Mouse (Mus musculus) ES-E14 (cell line): ENCODE data around the gene Bend5. TPM values are rescaled to one million over a fixed set of nuclear protein-coding genes. Genes with fewer than 3 reads are reported as not detected.

ENCODE experiments used
- DNase-seq: peaks from one replicate; pipeline ENCODE4 v3.0.0-alpha.2; 2013; ENCODE audit warnings: low read depth, low spot score
- H3K27ac ChIP-seq: 2 replicates; pipeline ENCODE4 v1.5.1; 2012; ENCODE audit warnings: low read depth, mild to moderate bottlenecking, low read length, moderate library complexity, mixed read lengths; ENCODE audit not compliant: poor library complexity, insufficient read depth, severe bottlenecking
- H3K36me3 ChIP-seq: 2 replicates; pipeline ENCODE4 v1.6.1; 2012; ENCODE audit warnings: mild to moderate bottlenecking, low read length, moderate library complexity, mixed read lengths; ENCODE audit not compliant: control insufficient read depth, poor library complexity, insufficient read depth, severe bottlenecking
- H3K4me1 ChIP-seq, 2 experiments: fragments of 150-350 bp in 1 of 2; sonication (generic) in 1 of 2; 2 replicates each; pipeline ENCODE4 v1.6.1; 2012; ENCODE audit warnings: low read length in 2 of 2, mild to moderate bottlenecking in 1 of 2, mixed read lengths in 1 of 2; ENCODE audit not compliant: control insufficient read depth in 2 of 2, insufficient read depth in 2 of 2, poor library complexity in 1 of 2
- H3K4me3 ChIP-seq, 2 experiments: fragments of 150-350 bp in 1 of 2; sonication (generic) in 1 of 2; 2 replicates each; pipeline ENCODE4 v1.5.1; 2012; ENCODE audit warnings: low read length in 2 of 2, low read depth in 1 of 2, mild to moderate bottlenecking in 1 of 2, mixed read lengths in 1 of 2; ENCODE audit not compliant: insufficient read depth in 1 of 2, poor library complexity in 1 of 2, severe bottlenecking in 1 of 2
- H3K9ac ChIP-seq: 2 replicates; pipeline ENCODE4 v1.6.1; 2012; ENCODE audit warnings: low read depth, mild to moderate bottlenecking, low read length, mixed read lengths; ENCODE audit not compliant: poor library complexity, insufficient read depth, severe bottlenecking
- H3K9me3 ChIP-seq: fragments of 150-350 bp; sonication (generic); 2 replicates; pipeline ENCODE4 v1.6.1; 2012; ENCODE audit warnings: low read depth, mild to moderate bottlenecking, low read length; ENCODE audit not compliant: control insufficient read depth, insufficient read depth
- CHD2 ChIP-seq: IDR thresholded peaks from 2 replicates; pipeline ENCODE4 v1.6.1; 2014; ENCODE audit warnings: mild to moderate bottlenecking, low read depth, low read length, inconsistent platforms
- HCFC1 ChIP-seq: IDR thresholded peaks from 2 replicates; pipeline ENCODE4 v1.6.1; 2012; ENCODE audit warnings: low read length, inconsistent platforms, borderline replicate concordance; ENCODE audit not compliant: insufficient read depth
- MAFK ChIP-seq: IDR thresholded peaks from 2 replicates; pipeline ENCODE4 v1.6.1; 2014; ENCODE audit warnings: mild to moderate bottlenecking, low read depth, low read length, inconsistent platforms; ENCODE audit not compliant: insufficient read depth
- ZC3H11A ChIP-seq: IDR thresholded peaks from 2 replicates; pipeline ENCODE4 v1.6.1; 2012; ENCODE audit warnings: low read depth, mild to moderate bottlenecking, inconsistent platforms, low read length, borderline replicate concordance
- ZNF384 ChIP-seq: IDR thresholded peaks from 2 replicates; pipeline ENCODE4 v1.6.1; 2012; ENCODE audit warnings: low read depth, low read length, inconsistent platforms
- in situ Hi-C, 2 experiments: fragments of 600-800 bp; cut with MboI; formaldehyde crosslinking; loops; one replicate each; pipeline ENCODE4 v1.15.1; 2025; ENCODE audit warnings: low sequenced_read_pairs in 2 of 2, inconsistent platforms in 1 of 2; ENCODE audit not compliant: unreplicated experiment in 2 of 2
- total RNA-seq: library from RNA; depleted of rRNA; stranded (reverse); fragments of 300-350 nt; gene quantifications from 2 replicates; pipeline ENCODE4 v1.2.3, GENCODE M21; 2012

The Bend5 gene
- total RNA-seq, 1 experiment: 6.9 TPM

DNA sequence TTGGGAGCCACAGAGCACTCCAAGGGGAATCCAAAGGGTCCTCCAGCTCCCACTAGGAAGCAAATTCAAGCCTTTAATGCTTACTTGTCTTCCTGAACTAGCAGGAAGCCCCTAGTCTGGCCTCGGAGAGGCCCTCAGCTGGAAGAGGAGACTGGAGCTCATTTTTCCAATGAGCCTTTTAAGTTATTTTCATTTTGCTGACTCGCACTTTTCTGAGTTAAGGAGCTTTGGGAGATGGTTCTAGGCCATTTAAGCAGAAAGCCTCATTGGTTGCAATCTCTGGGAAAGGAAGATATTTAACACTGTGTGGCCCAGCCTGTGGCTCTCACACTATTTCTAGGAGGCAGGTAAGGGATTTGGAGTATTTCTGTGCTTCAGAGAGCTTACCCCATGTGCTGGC is 55.0 kb downstream of the Bend5 start:
- Histone ChIP-seq H3K4me1 (peaks cover 2 to 7% of the 10 kb centered on the region in 2 experiments; a peak in 1 of 4 replicates), H3K9ac (no peak overlapping the region), H3K4me3 (no peak overlapping the region), H3K27ac (no peak overlapping the region), H3K9me3 (no peaks in the 10 kb centered on the region), H3K36me3 (no peaks in the 10 kb centered on the region)
- no peak for DNase-seq
- TF ChIP-seq ZNF384 (no peak), HCFC1 (no peak), MAFK (peak; percentile 20; the same call in 1 of the 2 replicates), CHD2 (no peak)
- in situ Hi-C loops: no loop called here

DNA sequence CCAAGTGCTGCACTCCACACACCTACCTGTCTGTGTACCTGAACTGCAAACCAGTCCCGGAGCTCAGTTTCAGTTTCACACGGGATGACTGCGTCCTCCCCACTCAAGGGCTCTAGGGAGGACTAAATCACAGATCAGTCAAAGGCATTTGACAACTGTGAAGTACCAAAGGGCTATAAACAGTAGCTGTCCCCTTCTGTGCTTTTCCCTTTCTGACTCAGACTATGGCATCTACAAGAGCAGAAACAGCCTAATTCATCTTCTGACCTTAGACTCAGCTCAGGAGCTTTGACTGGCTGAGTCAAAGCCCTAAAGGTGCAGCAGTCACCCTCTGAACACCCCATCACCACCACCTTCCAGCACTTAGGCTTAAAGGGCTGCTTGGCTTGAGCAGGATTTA is 56.9 kb downstream of the Bend5 start:
- Histone ChIP-seq H3K4me3 (no peak overlapping the region), H3K36me3 (no peaks in the 10 kb centered on the region), H3K27ac (no peak overlapping the region), H3K9ac (no peak overlapping the region), H3K9me3 (no peaks in the 10 kb centered on the region), H3K4me1 (peaks cover 2 to 8% of the 10 kb centered on the region in 2 experiments; a peak in 1 of 4 replicates)
- TF ChIP-seq MAFK: no peak
- no peak for TF ChIP-seq CHD2
- no peak for TF ChIP-seq ZNF384
- no peak for TF ChIP-seq ZC3H11A
- no peak for TF ChIP-seq HCFC1
- in situ Hi-C loops: no loop called here
- DNase-seq: no peak

DNA sequence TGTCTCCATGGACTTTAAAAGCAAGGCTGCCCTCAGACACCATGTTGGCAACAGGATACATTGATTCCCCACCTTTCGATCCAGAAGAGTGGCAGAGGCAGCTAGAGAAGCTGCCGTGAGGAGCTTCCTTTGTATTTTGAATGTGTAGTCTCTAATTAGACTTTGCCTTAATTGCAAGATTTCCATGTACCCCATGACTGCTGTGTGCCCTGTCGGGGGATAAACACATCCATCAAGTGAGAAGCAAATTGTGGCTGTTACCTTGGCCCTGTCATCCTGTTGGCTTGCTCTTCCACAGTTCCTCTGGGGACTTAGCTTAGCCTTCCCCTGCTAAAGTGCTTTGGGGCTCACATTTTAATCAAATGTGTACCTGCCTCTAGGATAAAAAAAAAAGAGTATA is 57.7 kb downstream of the Bend5 start:
- TF ChIP-seq ZNF384: no peak
- no peak for TF ChIP-seq HCFC1
- TF ChIP-seq CHD2: no peak
- TF ChIP-seq ZC3H11A: no peak
- no peak for TF ChIP-seq MAFK

DNA sequence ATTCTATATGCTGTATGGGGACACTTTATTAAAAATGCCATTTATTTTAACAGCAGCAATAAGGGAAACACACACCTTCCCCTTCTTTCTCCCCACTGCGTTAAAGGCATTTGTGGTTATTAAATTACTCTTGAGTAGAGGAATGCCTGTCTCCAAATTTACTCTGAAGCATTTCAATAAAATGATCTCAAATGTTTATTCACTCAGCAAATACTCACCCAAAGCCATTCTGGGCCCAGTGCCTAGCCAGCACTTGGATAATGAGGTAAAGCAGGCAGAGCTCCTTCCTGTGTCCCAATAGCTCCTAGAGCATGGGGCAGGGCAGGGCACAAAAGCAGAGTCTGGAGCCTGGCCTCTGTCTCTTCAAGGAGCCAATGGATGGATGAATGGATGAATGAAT is 58.2 kb downstream of the Bend5 start:
- in situ Hi-C loops: no loop called here
- no peaks in the 10 kb centered on the region for H3K36me3 ChIP-seq
- H3K4me1 ChIP-seq: peaks cover 2 to 7% of the 10 kb centered on the region in 2 experiments; a peak in 1 of 4 replicates
- H3K9ac ChIP-seq: no peak overlapping the region
- TF ChIP-seq CHD2: no peak
- no peak for TF ChIP-seq HCFC1
- TF ChIP-seq MAFK: no peak
- no peak for TF ChIP-seq ZNF384
- no peak for TF ChIP-seq ZC3H11A
- no peak overlapping the region for H3K27ac ChIP-seq
- no peak for DNase-seq
- H3K4me3 ChIP-seq: no peak overlapping the region
- H3K9me3 ChIP-seq: no peaks in the 10 kb centered on the region

More for the DNA sequence above, 57.7 kb downstream of the Bend5 start:
- no peaks in the 10 kb centered on the region for H3K9me3 ChIP-seq
- no peak overlapping the region for H3K4me3 ChIP-seq
- in situ Hi-C loops: no loop called here
- DNase-seq: no peak
- no peak overlapping the region for H3K9ac ChIP-seq
- no peak overlapping the region for H3K27ac ChIP-seq
- H3K36me3 ChIP-seq: no peaks in the 10 kb centered on the region
- peaks cover 2 to 8% of the 10 kb centered on the region in 2 experiments; a peak in 1 of 4 replicates for H3K4me1 ChIP-seq

DNA sequence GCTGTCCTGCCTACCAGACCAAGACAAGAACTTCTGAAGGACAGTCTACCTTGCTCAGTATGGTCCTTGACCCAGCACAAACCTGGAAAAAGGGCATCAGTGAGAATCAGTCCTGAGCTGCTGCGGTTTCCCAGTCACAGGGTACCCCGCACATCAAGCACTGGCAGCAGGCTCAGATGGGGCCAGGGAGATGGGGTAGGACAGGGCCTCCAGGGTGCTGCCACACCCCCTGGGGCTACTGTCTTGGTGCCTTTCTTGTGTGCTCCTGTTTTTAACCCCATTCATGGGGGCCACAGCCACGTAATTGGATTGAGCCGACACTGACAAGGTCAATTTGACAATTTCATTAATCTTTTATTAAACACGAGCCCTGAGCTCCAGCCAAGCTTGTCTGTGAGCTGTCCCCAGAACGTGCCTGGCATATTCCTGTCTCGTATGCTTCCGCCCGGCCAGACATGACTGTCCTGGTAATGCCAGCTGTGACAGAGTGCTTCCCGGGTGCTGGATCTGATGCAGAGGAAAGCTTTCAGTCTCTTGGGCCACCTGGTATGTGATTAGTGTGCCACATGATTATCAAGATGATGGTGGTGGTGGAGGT is 60.7 kb downstream of the Bend5 start:
- Histone ChIP-seq H3K4me1 (peaks cover 0 to 5% of the 10 kb centered on the region in 2 experiments; a peak in 1 of 4 replicates), H3K9me3 (no peaks in the 10 kb centered on the region), H3K4me3 (no peak overlapping the region), H3K27ac (no peak overlapping the region), H3K9ac (no peak overlapping the region), H3K36me3 (no peaks in the 10 kb centered on the region)
- DNase-seq: no peak
- TF ChIP-seq MAFK: no peak
- no peak for TF ChIP-seq ZC3H11A
- no peak for TF ChIP-seq CHD2
- TF ChIP-seq ZNF384: no peak
- TF ChIP-seq HCFC1: no peak
- in situ Hi-C loops: no loop called here
